Mouse (Mus musculus) ES-E14 (cell line): ENCODE data around the gene Cdca8.

Experiments used
- CHD2 ChIP-seq: IDR thresholded peaks from 2 replicates; pipeline ENCODE4 v1.6.1; 2014; ENCODE audit warnings: mild to moderate bottlenecking, low read depth, low read length, inconsistent platforms
- MAFK ChIP-seq: IDR thresholded peaks from 2 replicates; pipeline ENCODE4 v1.6.1; 2014; ENCODE audit warnings: mild to moderate bottlenecking, low read depth, low read length, inconsistent platforms; ENCODE audit not compliant: insufficient read depth
- ZC3H11A ChIP-seq: IDR thresholded peaks from 2 replicates; pipeline ENCODE4 v1.6.1; 2012; ENCODE audit warnings: low read depth, mild to moderate bottlenecking, inconsistent platforms, low read length, borderline replicate concordance
- ZNF384 ChIP-seq: IDR thresholded peaks from 2 replicates; pipeline ENCODE4 v1.6.1; 2012; ENCODE audit warnings: low read depth, low read length, inconsistent platforms

DNA sequence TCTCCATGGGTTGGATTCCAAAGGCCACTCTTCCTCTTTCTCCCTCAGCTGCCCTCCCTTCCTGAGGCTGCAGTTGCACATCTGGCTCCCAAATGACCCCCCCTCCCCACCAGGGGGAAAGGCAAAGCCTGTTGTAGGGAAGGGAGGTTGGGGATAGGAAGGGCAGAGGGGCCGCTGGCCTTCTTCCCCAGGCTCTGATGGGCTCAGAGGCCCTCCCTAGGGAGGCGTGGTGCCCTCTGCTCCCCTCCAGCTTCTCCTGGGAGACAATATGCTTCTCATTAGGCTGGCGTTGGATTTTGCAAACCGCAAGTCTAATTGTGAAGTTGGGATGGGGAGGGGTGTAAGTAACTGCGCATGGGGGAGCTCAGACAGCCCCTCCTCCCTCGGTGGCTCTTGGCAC, 29.6 kb upstream of the Cdca8 start:
- TF ChIP-seq ZC3H11A (no peak), ZNF384 (no peak), MAFK (no peak), CHD2 (no peak)
